Mouse (Mus musculus) liver, embryonic 13.5 days (tissue): Measurements from ENCODE around the gene A930002H24Rik. TPM values are rescaled to one million over a fixed set of nuclear protein-coding genes. Genes with fewer than 3 reads are reported as not detected.
A peak's percentile ranks its signal among the peaks of the same experiment; 100 is the strongest.

Experiments used
- ATAC-seq: fragments of 200-750 bp; cut with Nextera tagmentation; 2 replicates; pipeline ENCODE4 v1.8.0; 2017; ENCODE audit warnings: low read depth, mild to moderate bottlenecking, moderate number of reproducible peaks, moderate library complexity
- DNase-seq: peaks from one replicate; pipeline ENCODE4 v3.0.0; 2022
- H3K27ac ChIP-seq: fragments of 300-500 bp; sonication (generic); 2 replicates; pipeline ENCODE4 v1.5.1; 2015; ENCODE audit warnings: moderate library complexity, mild to moderate bottlenecking, inconsistent platforms
- H3K27me3 ChIP-seq: fragments of 300-500 bp; sonication (generic); 2 replicates; pipeline ENCODE4 v1.6.1; 2015; ENCODE audit warnings: mild to moderate bottlenecking, inconsistent platforms
- H3K36me3 ChIP-seq: fragments of 300-500 bp; sonication (generic); 2 replicates; pipeline ENCODE4 v1.6.1; 2015; ENCODE audit warnings: mild to moderate bottlenecking, inconsistent platforms
- H3K4me1 ChIP-seq: fragments of 300-500 bp; sonication (generic); replicated peaks from 2 replicates; pipeline ENCODE4 v1.6.1; 2015; ENCODE audit warnings: inconsistent platforms
- H3K4me2 ChIP-seq: fragments of 300-500 bp; sonication (generic); 2 replicates; pipeline ENCODE4 v1.6.1; 2015; ENCODE audit warnings: inconsistent platforms, mild to moderate bottlenecking, moderate library complexity
- H3K4me3 ChIP-seq: fragments of 300-500 bp; sonication (generic); replicated peaks from 2 replicates; pipeline ENCODE4 v1.5.1; 2015; ENCODE audit warnings: mild to moderate bottlenecking, inconsistent platforms
- H3K9ac ChIP-seq: fragments of 300-500 bp; sonication (generic); 2 replicates; pipeline ENCODE4 v1.6.1; 2015; ENCODE audit warnings: mild to moderate bottlenecking, inconsistent platforms
- H3K9me3 ChIP-seq: fragments of 300-500 bp; sonication (generic); replicated peaks from 2 replicates; pipeline ENCODE4 v1.6.1; 2016; ENCODE audit warnings: inconsistent platforms
- WGBS: fragments of 180-500 bp; shearing (Covaris S2); methylation state at CpG from one replicate; pipeline ENCODE4 v1.1.7; 2015; ENCODE audit not compliant: insufficient replicate concordance; 5-methylcytosine and 5-hydroxymethylcytosine counted together
- polyA plus RNA-seq: library from polyadenylated mRNA; unstranded; fragments of >200 nt; fragmentation: Nextera tagmentation; extraction: Ambion mirVana; gene quantifications from 2 replicates; pipeline ENCODE4 v1.2.1, GENCODE M21; 2015

Gene A930002H24Rik
- 0.67 and 0.83 TPM in 2 replicates for polyA plus RNA-seq

GRCm38 (mm10) chr17:63863647-63864149 is at the start of gene A930002H24Rik:
A930002H24Rik (minus strand) TSS chr17:63863791.
- Histone ChIP-seq H3K4me2 (peak within 1 kb of the TSS; percentile 99), H3K9me3 (no peaks in the 10 kb centered on the region), H3K4me1 (peaks cover 25% of the 10 kb centered on the region), H3K36me3 (no peaks in the 10 kb centered on the region), H3K9ac (peak within 1 kb of the TSS; percentile 89), H3K27me3 (peaks cover 4% of the 10 kb centered on the region; the same call in 1 of the 2 replicates), H3K27ac (peak within 1 kb of the TSS; percentile 70), H3K4me3 (peak within 1 kb of the TSS; percentile 94)
- peak; percentile 99 for ATAC-seq
- peak; percentile 99 for DNase-seq
- WGBS = under 1% methylated on average over 55 of the region's 55 CpGs

DNA sequence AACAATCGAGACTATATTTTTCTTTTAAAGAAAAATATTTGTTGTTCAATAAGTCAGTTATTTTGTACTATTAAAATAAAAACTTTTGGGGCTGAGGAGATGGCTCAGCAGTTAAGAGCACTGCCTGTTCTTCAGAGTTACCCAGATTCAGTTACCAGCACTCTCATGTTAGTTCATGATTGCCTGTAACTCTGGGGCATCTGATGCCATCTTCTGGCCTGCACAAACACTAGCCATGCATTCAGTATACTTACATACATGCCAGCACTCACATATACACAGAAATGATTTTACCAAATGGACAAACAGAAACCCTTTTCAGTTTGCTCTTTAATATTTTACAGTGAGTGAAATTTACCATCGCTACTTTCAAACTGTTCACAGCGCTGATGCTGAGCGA is 45.7 kb upstream of the A930002H24Rik start:
- H3K27ac ChIP-seq = no peak overlapping the region
- H3K4me2 ChIP-seq = no peak overlapping the region
- DNase-seq = no peak
- WGBS = 85% methylated on average over 4 of the region's 4 CpGs
- no peak for ATAC-seq
- no peaks in the 10 kb centered on the region for H3K27me3 ChIP-seq
- H3K36me3 ChIP-seq = no peaks in the 10 kb centered on the region
- no peaks in the 10 kb centered on the region for H3K4me1 ChIP-seq
- H3K9me3 ChIP-seq = no peaks in the 10 kb centered on the region
- no peak overlapping the region for H3K4me3 ChIP-seq
- H3K9ac ChIP-seq = no peak overlapping the region

GRCm38 (mm10) chr17:63897050-63897449 is 33.5 kb upstream of the A930002H24Rik start:
- Histone ChIP-seq H3K27me3 (no peaks in the 10 kb centered on the region), H3K4me1 (peaks cover 6% of the 10 kb centered on the region), H3K9me3 (no peaks in the 10 kb centered on the region), H3K36me3 (no peaks in the 10 kb centered on the region), H3K27ac (no peak overlapping the region), H3K4me3 (no peak overlapping the region), H3K4me2 (no peak overlapping the region), H3K9ac (no peak overlapping the region)
- WGBS = 61% methylated on average over 7 of the region's 7 CpGs
- ATAC-seq (no peak), DNase-seq (no peak)

- 18% methylated on average over 3 of the region's 3 CpGs for WGBS
- Histone ChIP-seq H3K27me3 (no peaks in the 10 kb centered on the region), H3K36me3 (no peaks in the 10 kb centered on the region), H3K9ac (no peak overlapping the region), H3K4me2 (no peak overlapping the region), H3K4me3 (no peak overlapping the region), H3K4me1 (peaks cover 6% of the 10 kb centered on the region), H3K27ac (no peak overlapping the region), H3K9me3 (no peaks in the 10 kb centered on the region)
- no peak for ATAC-seq
- DNase-seq = no peak
Measured at GRCm38 (mm10) chr17:63895829-63896228, 32.2 kb upstream of the A930002H24Rik start.

DNA sequence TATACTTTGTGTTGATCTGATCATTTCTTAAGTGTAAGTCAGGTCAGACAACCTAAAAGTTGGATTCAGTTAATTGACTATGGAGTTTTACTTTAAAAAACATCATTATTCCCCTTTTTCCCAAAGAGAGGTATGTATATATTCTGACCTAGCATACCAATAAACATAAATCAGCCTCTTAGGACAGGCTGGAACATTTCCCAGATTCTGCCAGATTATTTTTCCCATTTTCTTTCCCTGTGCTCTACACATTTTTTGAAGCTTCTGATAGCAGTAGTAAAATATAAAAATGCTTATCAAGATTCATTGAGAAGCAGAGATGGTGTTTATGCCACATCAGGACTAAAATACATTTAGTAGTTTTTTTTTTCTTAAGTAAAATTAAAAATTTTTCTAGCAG is 27.0 kb upstream of the A930002H24Rik start:
- ATAC-seq = no peak
- DNase-seq = no peak
- Histone ChIP-seq H3K36me3 (no peaks in the 10 kb centered on the region), H3K27ac (no peak overlapping the region), H3K4me2 (no peak overlapping the region), H3K4me1 (peaks cover 2% of the 10 kb centered on the region; the same call in 1 of the 2 replicates), H3K27me3 (no peaks in the 10 kb centered on the region), H3K9me3 (no peaks in the 10 kb centered on the region), H3K9ac (no peak overlapping the region), H3K4me3 (no peak overlapping the region)

DNA sequence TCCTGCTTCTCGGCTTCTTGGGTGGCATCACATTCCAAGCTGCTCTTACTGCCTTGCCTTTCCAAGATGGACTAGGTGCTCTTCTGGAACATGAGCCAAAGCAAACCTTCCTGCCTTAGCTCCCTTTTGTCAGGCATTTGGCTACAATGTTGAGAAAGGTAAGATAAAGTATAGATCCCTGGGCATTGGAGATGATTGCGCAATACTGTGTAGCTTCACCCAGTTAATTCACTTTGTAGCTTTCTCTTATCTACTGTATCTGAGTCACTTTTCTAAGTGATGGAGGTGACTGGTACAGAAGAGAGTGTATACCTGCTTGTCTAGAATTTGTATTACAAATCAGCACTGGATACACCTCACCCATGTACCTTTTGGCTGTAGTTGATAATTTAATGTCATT is 23.4 kb upstream of the A930002H24Rik start:
- DNase-seq (no peak), ATAC-seq (no peak)
- Histone ChIP-seq H3K27ac (no peak overlapping the region), H3K4me2 (no peak overlapping the region), H3K4me1 (no peaks in the 10 kb centered on the region; the same call in 1 of the 2 replicates), H3K9ac (no peak overlapping the region), H3K36me3 (no peaks in the 10 kb centered on the region), H3K9me3 (no peaks in the 10 kb centered on the region), H3K27me3 (no peaks in the 10 kb centered on the region), H3K4me3 (no peak overlapping the region)
- WGBS = 84% methylated on average over 2 of the region's 2 CpGs

DNA sequence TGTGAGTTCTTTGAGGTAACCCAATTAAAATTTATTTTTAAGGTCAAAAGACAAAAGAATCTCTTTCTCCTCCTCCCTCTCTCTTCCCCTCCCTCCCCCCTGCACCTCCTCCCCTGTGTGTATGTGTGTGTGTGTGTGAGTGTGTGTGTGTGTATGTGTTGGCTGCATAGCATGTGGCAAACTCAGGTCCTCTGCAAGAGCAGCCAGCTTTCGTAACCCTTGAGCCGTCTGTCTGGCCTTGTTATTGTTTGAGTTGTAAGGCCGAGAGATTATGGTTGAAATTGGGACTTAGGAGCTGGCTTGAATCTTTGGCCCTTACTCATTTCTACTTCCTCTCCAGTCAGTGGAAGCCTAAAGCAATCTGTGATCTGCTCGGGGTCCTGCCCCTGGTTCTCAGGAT is 16.4 kb upstream of the A930002H24Rik start:
- H3K36me3 ChIP-seq = no peaks in the 10 kb centered on the region
- H3K9me3 ChIP-seq = no peaks in the 10 kb centered on the region
- no peaks in the 10 kb centered on the region for H3K27me3 ChIP-seq
- H3K27ac ChIP-seq = no peak overlapping the region
- no peak for ATAC-seq
- H3K4me3 ChIP-seq = no peak overlapping the region
- 65% methylated on average over 4 of the region's 4 CpGs for WGBS
- H3K4me2 ChIP-seq = no peak overlapping the region
- H3K9ac ChIP-seq = no peak overlapping the region
- no peak for DNase-seq
- no peaks in the 10 kb centered on the region for H3K4me1 ChIP-seq

DNA sequence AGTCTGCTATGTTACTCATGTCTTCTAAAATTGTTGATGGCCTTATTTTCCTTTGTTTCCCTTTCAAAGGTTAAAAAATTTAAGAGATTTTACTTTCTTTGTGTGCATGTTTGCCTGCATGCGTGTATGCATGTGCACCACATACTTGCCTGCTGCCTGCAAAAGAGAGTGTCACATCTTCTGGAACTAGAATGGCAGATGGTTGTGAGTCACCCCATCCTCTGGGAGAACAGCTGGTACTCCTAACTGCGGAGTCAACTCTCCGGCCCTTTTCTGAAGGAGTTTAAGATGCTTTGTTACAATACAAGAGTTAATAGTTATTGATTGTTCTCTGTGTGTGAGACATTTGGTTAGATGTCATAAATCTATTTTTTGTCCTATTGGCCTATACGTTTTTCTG is 15.3 kb upstream of the A930002H24Rik start:
- no peak for DNase-seq
- H3K9ac ChIP-seq = no peak overlapping the region
- WGBS = 79% methylated on average over 4 of the region's 4 CpGs
- H3K27ac ChIP-seq = no peak overlapping the region
- H3K36me3 ChIP-seq = no peaks in the 10 kb centered on the region
- no peaks in the 10 kb centered on the region for H3K27me3 ChIP-seq
- H3K4me1 ChIP-seq = no peaks in the 10 kb centered on the region
- no peak overlapping the region for H3K4me3 ChIP-seq
- ATAC-seq = no peak
- H3K4me2 ChIP-seq = no peak overlapping the region
- H3K9me3 ChIP-seq = no peaks in the 10 kb centered on the region

DNA sequence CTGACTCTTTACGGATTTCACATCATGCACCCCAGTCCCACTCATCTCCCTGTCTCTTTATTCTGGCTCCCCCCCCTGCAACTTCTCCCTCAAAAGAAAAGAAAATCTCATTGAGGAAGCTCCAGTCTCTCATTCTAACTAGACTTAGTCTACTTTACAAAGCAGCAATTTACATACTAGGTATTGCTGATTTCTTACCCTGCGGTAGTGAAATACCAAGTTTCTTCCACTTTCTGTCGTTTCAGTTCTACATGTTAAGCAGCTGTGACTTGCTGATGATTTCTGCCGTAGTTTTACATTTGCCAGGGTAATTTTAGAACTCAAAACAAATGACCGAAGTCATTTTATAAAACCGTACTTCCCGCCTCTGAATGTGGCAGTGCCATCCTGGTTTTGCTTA is 8.2 kb upstream of the A930002H24Rik start:
- H3K27ac ChIP-seq = no peak overlapping the region
- no peak overlapping the region for H3K9ac ChIP-seq
- H3K27me3 ChIP-seq = no peaks in the 10 kb centered on the region
- DNase-seq (no peak), ATAC-seq (no peak)
- no peaks in the 10 kb centered on the region for H3K9me3 ChIP-seq
- H3K4me1 ChIP-seq = no peaks in the 10 kb centered on the region
- H3K36me3 ChIP-seq = no peaks in the 10 kb centered on the region
- no peak overlapping the region for H3K4me3 ChIP-seq
- WGBS = 82% methylated on average over 7 of the region's 7 CpGs
- H3K4me2 ChIP-seq = no peak overlapping the region

DNA sequence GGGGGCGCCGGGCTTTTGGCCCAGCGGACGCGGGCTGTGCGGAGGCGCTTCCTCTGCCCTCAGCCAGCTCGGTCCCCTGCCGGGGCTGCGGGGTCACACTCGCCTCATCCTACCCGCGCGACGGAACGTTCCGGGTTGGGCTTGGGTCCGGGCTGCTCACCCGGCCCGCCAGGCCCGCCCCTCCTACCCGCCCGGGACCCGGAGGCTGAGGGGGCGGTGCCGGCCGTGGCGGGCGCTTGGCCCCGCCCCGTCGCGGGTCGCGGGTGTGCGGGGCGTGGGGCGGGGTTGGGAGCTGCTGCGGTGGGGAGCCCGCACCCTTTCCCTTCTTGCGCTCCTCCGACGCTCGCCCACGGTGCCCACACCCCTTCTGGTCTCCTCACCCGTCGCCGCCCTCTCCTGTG is 580 bp upstream of the A930002H24Rik start:
- DNase-seq (peak; percentile 64), ATAC-seq (peak; percentile 62)
- 0% methylated on average over 47 of the region's 48 CpGs for WGBS

GRCm38 (mm10) chr17:63863012-63863630 is 470 bp downstream of the A930002H24Rik start, which contains the start of gene Fer:
Fer (plus strand) TSS chr17:63863062.
- WGBS = under 1% methylated on average over 41 of the region's 41 CpGs
- H3K27ac ChIP-seq = peak within 1 kb of the TSS; percentile 70
- no peak for DNase-seq
- peak within 1 kb of the TSS; percentile 94 for H3K4me3 ChIP-seq
- peaks cover 4% of the 10 kb centered on the region; the same call in 1 of the 2 replicates for H3K27me3 ChIP-seq
- peak within 1 kb of the TSS; percentile 99 for H3K4me2 ChIP-seq
- H3K9ac ChIP-seq = peak within 1 kb of the TSS; percentile 89
- ATAC-seq = peak; percentile 33
- no peaks in the 10 kb centered on the region for H3K36me3 ChIP-seq
- no peaks in the 10 kb centered on the region for H3K9me3 ChIP-seq
- peaks cover 25% of the 10 kb centered on the region for H3K4me1 ChIP-seq

More for the DNA sequence above, 580 bp upstream of the A930002H24Rik start:
- H3K27me3 ChIP-seq = peaks cover 4% of the 10 kb centered on the region; the same call in 1 of the 2 replicates
- peak overlapping the region; percentile 94 for H3K4me3 ChIP-seq
- H3K27ac ChIP-seq = peak overlapping the region; percentile 70
- H3K36me3 ChIP-seq = no peaks in the 10 kb centered on the region
- peak overlapping the region; percentile 89 for H3K9ac ChIP-seq
- H3K9me3 ChIP-seq = no peaks in the 10 kb centered on the region
- H3K4me2 ChIP-seq = peak overlapping the region; percentile 99
- peaks cover 25% of the 10 kb centered on the region for H3K4me1 ChIP-seq

- no peak for DNase-seq
- Histone ChIP-seq H3K9me3 (no peaks in the 10 kb centered on the region), H3K36me3 (no peaks in the 10 kb centered on the region), H3K27ac (no peak overlapping the region), H3K4me1 (peaks cover 25% of the 10 kb centered on the region), H3K27me3 (peaks cover 4% of the 10 kb centered on the region; the same call in 1 of the 2 replicates), H3K9ac (no peak overlapping the region), H3K4me2 (peak overlapping the region; percentile 99; the same call in 1 of the 2 replicates), H3K4me3 (no peak overlapping the region)
- WGBS = 22% methylated on average over 3 of the region's 3 CpGs
- ATAC-seq = no peak
Measured at GRCm38 (mm10) chr17:63862399-63862798, 1.2 kb downstream of the A930002H24Rik start.
